Mouse (Mus musculus): Measurements from ENCODE around the gene Zfp799. TPM values are rescaled to one million over a fixed set of nuclear protein-coding genes. Genes with fewer than 3 reads are reported as not detected.

Zfp799 gene
- polyA plus RNA-seq, 1 experiment from 2014 or later = 13.2 TPM

Other genes with a start within 250 kb of the Zfp799 start
- gene Cyp4f37, start 209.0 kb downstream of the Zfp799 start, polyA plus RNA-seq (2015; fragmentation: Nextera tagmentation; extraction: Ambion mirVana) = not detected in 2 replicates
- 0.06 TPM in 1 of 2 replicates, not detected in the other for gene Cyp4f40, start 171.4 kb downstream of the Zfp799 start, polyA plus RNA-seq (2015; fragmentation: Nextera tagmentation; extraction: Ambion mirVana)
- 3.7 and 5.8 TPM in 2 replicates for gene Cyp4f15, start 144.6 kb downstream of the Zfp799 start, polyA plus RNA-seq (2015; fragmentation: Nextera tagmentation; extraction: Ambion mirVana)
- gene Zfp871, start 42.0 kb downstream of the Zfp799 start, polyA plus RNA-seq (2015; fragmentation: Nextera tagmentation; extraction: Ambion mirVana) = 35.9 and 41.2 TPM in 2 replicates
- gene Zfp811, start 20.3 kb downstream of the Zfp799 start, polyA plus RNA-seq (2015; fragmentation: Nextera tagmentation; extraction: Ambion mirVana) = 45.5 and 48.7 TPM in 2 replicates
- 8.2 and 9.2 TPM in 2 replicates for gene Zfp870, start 61.4 kb upstream of the Zfp799 start, polyA plus RNA-seq (2015; fragmentation: Nextera tagmentation; extraction: Ambion mirVana)
- gene Cyp4f14, start 87.1 kb upstream of the Zfp799 start, polyA plus RNA-seq (2015; fragmentation: Nextera tagmentation; extraction: Ambion mirVana) = not detected in 2 replicates
- gene Cyp4f13, start 117.1 kb upstream of the Zfp799 start, polyA plus RNA-seq (2015; fragmentation: Nextera tagmentation; extraction: Ambion mirVana) = 8.8 and 9.6 TPM in 2 replicates
- 6.5 and 6.9 TPM in 2 replicates for gene Zfp472, start 135.6 kb upstream of the Zfp799 start, polyA plus RNA-seq (2015; fragmentation: Nextera tagmentation; extraction: Ambion mirVana)
- 18.6 and 19.4 TPM in 2 replicates for gene Zfp952, start 162.9 kb upstream of the Zfp799 start, polyA plus RNA-seq (2015; fragmentation: Nextera tagmentation; extraction: Ambion mirVana)
- 24.8 and 26.6 TPM in 2 replicates for gene Zfp763, start 203.1 kb upstream of the Zfp799 start, polyA plus RNA-seq (2015; fragmentation: Nextera tagmentation; extraction: Ambion mirVana)
- not detected in 2 replicates for gene 4921501E09Rik, start 237.8 kb upstream of the Zfp799 start, polyA plus RNA-seq (2015; fragmentation: Nextera tagmentation; extraction: Ambion mirVana)